Mouse (Mus musculus) forebrain, embryonic 13.5 days (tissue): ENCODE results near the gene Phkb. TPM values are rescaled to one million over a fixed set of nuclear protein-coding genes. Genes with fewer than 3 reads are reported as not detected.
"Not testable (repeated sequence)": the region's sequence is repeated elsewhere in the genome, so short reads cannot be mapped to it uniquely, and the experiment has no call there.

ENCODE experiments used
- ATAC-seq: fragments of 200-750 bp; cut with Nextera tagmentation; 2 replicates; pipeline ENCODE4 v1.8.0; 2017
- H3K27ac ChIP-seq: fragments of 300-500 bp; sonication (generic); 2 replicates; pipeline ENCODE4 v1.5.1; 2015; ENCODE audit warnings: inconsistent platforms, mild to moderate bottlenecking, moderate library complexity
- H3K27me3 ChIP-seq: fragments of 300-500 bp; sonication (generic); 2 replicates; pipeline ENCODE4 v1.6.1; 2015; ENCODE audit warnings: mild to moderate bottlenecking, inconsistent platforms
- H3K36me3 ChIP-seq: fragments of 300-500 bp; sonication (generic); 2 replicates; pipeline ENCODE4 v1.6.1; 2015; ENCODE audit warnings: mild to moderate bottlenecking, inconsistent platforms; ENCODE audit not compliant: poor library complexity, severe bottlenecking
- H3K4me1 ChIP-seq: fragments of 300-500 bp; sonication (generic); 2 replicates; pipeline ENCODE4 v1.6.1; 2015; ENCODE audit warnings: inconsistent platforms
- H3K4me2 ChIP-seq: fragments of 300-500 bp; sonication (generic); 2 replicates; pipeline ENCODE4 v1.6.1; 2015; ENCODE audit warnings: inconsistent platforms, mild to moderate bottlenecking, moderate library complexity
- H3K4me3 ChIP-seq: fragments of 300-500 bp; sonication (generic); 2 replicates; pipeline ENCODE4 v1.5.1; 2015; ENCODE audit warnings: mild to moderate bottlenecking, inconsistent platforms
- H3K9ac ChIP-seq: fragments of 300-500 bp; sonication (generic); 2 replicates; pipeline ENCODE4 v1.6.1; 2015; ENCODE audit warnings: mild to moderate bottlenecking, inconsistent platforms
- H3K9me3 ChIP-seq: fragments of 300-500 bp; sonication (generic); replicated peaks from 2 replicates; pipeline ENCODE4 v1.6.1; 2016; ENCODE audit warnings: inconsistent platforms
- WGBS: fragments of 180-500 bp; shearing (Covaris S2); methylation state at CpG from one replicate; pipeline ENCODE4 v1.1.7; 2015; 5-methylcytosine and 5-hydroxymethylcytosine counted together
- polyA plus RNA-seq: library from polyadenylated mRNA; unstranded; fragments of >200 nt; fragmentation: Nextera tagmentation; extraction: Ambion mirVana; gene quantifications from 2 replicates; pipeline ENCODE4 v1.2.1, GENCODE M21; 2015

The Phkb gene
- 31.9 and 38.8 TPM in 2 replicates for polyA plus RNA-seq

- WGBS: under 1% methylated on average over 54 of the region's 54 CpGs
- H3K4me2 ChIP-seq: peak within 1 kb of the TSS; percentile 83
- H3K9ac ChIP-seq: peak within 1 kb of the TSS; percentile 94
- no peaks in the 10 kb centered on the region for H3K27me3 ChIP-seq
- no peaks in the 10 kb centered on the region for H3K9me3 ChIP-seq
- peaks cover 8% of the 10 kb centered on the region; the same call in 1 of the 2 replicates for H3K36me3 ChIP-seq
- H3K4me1 ChIP-seq: peaks cover 18% of the 10 kb centered on the region
- ATAC-seq: peak; percentile 99
- H3K4me3 ChIP-seq: peak within 1 kb of the TSS; percentile 84
- peak within 1 kb of the TSS; percentile 94 for H3K27ac ChIP-seq
These were observed at the start of gene Phkb, which contains the start of gene Itfg1 for GRCm38 (mm10) chr8:85840657-85841488. TSS of gene Phkb (plus strand) at chr8:85840959. TSS of gene Itfg1 (minus strand) at chr8:85840921.

GRCm38 (mm10) chr8:85796392-85796791 is 44.4 kb upstream of the Phkb start:
- H3K9ac ChIP-seq, H3K4me1 ChIP-seq, H3K27me3 ChIP-seq, H3K4me2 ChIP-seq, ATAC-seq, H3K4me3 ChIP-seq, H3K27ac ChIP-seq, H3K9me3 ChIP-seq: not testable (repeated sequence)
- H3K36me3 ChIP-seq: peaks cover 16% of the 10 kb centered on the region
- WGBS: 100% methylated on average over 1 of the region's 1 CpGs

DNA sequence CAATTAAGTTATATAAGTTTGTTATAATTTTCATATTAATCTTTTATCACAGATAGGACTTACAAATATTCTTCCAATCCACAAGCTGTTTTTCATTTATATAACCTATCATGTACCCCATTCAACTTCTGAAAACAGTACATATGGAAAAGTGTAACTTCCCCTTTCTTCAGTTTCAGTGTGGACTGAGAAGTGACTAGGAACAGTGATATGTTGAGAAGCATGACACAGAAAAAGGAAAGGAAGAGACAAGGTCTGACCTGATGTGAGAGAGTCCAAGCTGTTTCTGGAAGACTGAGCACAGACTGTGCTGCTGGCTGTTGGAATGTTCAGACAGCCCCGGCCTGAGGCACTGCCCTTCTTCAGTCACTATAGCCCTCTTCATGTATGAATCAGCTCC is 40.6 kb upstream of the Phkb start:
- H3K9ac ChIP-seq: no peak overlapping the region
- no peak for ATAC-seq
- no peak overlapping the region for H3K4me3 ChIP-seq
- H3K4me2 ChIP-seq: no peak overlapping the region
- no peaks in the 10 kb centered on the region for H3K27me3 ChIP-seq
- 95% methylated on average over 1 of the region's 1 CpGs for WGBS
- H3K27ac ChIP-seq: no peak overlapping the region
- H3K4me1 ChIP-seq: no peaks in the 10 kb centered on the region
- peaks cover 11% of the 10 kb centered on the region for H3K36me3 ChIP-seq
- H3K9me3 ChIP-seq: no peaks in the 10 kb centered on the region

GRCm38 (mm10) chr8:85801408-85801807 is 39.4 kb upstream of the Phkb start:
- Histone ChIP-seq H3K9ac (no peak overlapping the region), H3K27me3 (no peaks in the 10 kb centered on the region), H3K36me3 (peaks cover 11% of the 10 kb centered on the region), H3K9me3 (no peaks in the 10 kb centered on the region), H3K4me3 (no peak overlapping the region), H3K4me2 (no peak overlapping the region), H3K4me1 (no peaks in the 10 kb centered on the region), H3K27ac (no peak overlapping the region)
- ATAC-seq: no peak
- WGBS: 84% methylated on average over 1 of the region's 1 CpGs

DNA sequence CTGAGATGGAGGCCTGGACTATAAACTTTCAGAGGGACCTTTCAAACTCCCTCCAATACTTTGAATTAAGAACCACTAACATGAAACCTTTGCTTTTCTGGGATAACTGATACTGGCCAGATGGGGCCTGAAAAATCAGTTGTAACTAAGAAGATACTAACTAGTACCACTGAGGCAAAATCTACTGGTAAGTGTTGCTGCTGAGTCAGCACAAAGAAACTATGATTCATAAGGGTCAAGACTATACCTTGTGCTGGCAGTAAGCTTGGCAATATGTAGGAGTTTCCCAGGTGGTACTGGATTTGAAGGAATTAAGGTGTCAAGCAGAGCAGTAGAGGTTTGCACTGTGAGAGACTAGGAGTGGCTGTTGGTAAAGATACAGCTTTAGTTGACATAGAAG is 27.1 kb upstream of the Phkb start:
- no peak for ATAC-seq
- Histone ChIP-seq H3K27ac (no peak overlapping the region), H3K4me3 (no peak overlapping the region), H3K36me3 (peaks cover 16% of the 10 kb centered on the region), H3K4me1 (no peaks in the 10 kb centered on the region), H3K9ac (no peak overlapping the region), H3K4me2 (no peak overlapping the region), H3K9me3 (0 out of 2 replicates have a peak, but pooled peaks cover 7% of the 10 kb centered on the region), H3K27me3 (no peaks in the 10 kb centered on the region)

DNA sequence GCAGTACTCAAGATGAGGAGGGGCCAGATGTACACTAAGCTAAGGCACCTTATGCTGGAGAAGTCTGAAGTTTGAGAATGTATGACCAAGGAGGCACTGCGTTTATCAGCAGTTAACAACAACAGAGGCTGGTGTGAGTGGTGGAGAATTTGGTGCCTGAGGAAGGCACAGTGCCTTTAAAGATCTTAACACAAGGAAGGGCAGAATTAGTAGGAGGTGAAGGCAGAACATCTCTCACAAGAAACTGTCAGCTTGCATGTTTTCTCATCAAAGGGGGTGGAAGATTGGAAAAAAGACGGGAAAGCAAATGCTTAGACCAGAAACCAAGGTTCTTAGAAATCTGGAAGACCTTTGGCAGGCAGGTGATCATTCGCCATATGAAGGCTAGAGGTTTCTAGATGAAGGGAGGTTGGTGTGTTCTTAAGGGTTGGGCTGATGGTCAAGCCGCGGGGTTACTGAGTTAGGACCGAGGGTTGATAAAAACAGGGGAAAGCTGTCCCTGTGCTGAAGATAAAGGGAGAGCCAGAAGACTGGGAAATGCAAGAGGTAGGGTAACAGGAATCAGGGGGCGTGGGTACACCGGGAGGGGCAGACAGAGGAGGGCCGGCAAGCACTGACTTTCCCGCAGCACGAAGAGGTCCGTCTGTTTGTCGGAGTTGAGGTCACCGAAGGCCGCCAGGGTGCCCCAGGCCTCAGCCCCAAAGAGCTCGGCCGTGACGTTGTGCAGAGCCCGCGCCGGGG is 673 bp upstream of the Phkb start:
- Histone ChIP-seq H3K4me1 (peaks cover 18% of the 10 kb centered on the region), H3K36me3 (peaks cover 13% of the 10 kb centered on the region; the same call in 1 of the 2 replicates), H3K4me3 (peak overlapping the region; percentile 84), H3K9me3 (no peaks in the 10 kb centered on the region), H3K27ac (peak overlapping the region; percentile 94), H3K4me2 (peak overlapping the region; percentile 83), H3K27me3 (no peaks in the 10 kb centered on the region), H3K9ac (peak overlapping the region; percentile 94)
- ATAC-seq: no peak
- WGBS: 2% methylated on average over 21 of the region's 21 CpGs

GRCm38 (mm10) chr8:85841489-85841795 is 683 bp downstream of the Phkb start:
- Histone ChIP-seq H3K4me2 (peak overlapping the region; percentile 83), H3K4me3 (peak overlapping the region; percentile 84), H3K27ac (no peak overlapping the region), H3K9ac (peak overlapping the region; percentile 94), H3K9me3 (no peaks in the 10 kb centered on the region), H3K36me3 (0 out of 2 replicates have a peak, but pooled peaks cover 7% of the 10 kb centered on the region), H3K27me3 (no peaks in the 10 kb centered on the region), H3K4me1 (peaks cover 18% of the 10 kb centered on the region)
- WGBS: 19% methylated on average over 4 of the region's 4 CpGs
- ATAC-seq: no peak

DNA sequence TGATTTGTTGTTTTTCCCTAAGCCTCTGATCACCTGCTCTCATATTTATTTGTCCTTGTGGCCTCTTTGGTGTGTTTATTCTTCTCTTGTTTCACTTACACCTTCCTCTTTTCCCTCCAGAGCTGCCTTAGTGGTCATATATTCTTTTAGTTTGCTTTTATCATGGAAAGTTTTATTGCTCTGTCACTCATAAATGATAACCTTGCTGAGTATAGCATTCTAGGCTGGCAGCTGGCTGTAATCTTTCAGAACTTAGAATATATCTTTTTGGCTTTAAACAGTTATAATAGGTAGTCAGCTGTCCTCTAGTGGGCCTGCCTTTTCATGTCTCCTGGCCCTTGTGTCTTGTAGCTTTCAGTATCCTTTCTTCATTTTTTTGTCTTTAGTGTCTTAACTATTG is 5.1 kb downstream of the Phkb start:
- H3K4me2 ChIP-seq: no peak overlapping the region
- H3K9me3 ChIP-seq: no peaks in the 10 kb centered on the region
- H3K27me3 ChIP-seq: no peaks in the 10 kb centered on the region
- no peak overlapping the region for H3K9ac ChIP-seq
- H3K4me3 ChIP-seq: no peak overlapping the region
- peaks cover 5% of the 10 kb centered on the region; the same call in 1 of the 2 replicates for H3K4me1 ChIP-seq
- no peak overlapping the region for H3K27ac ChIP-seq
- ATAC-seq: no peak
- H3K36me3 ChIP-seq: no peaks in the 10 kb centered on the region

GRCm38 (mm10) chr8:85854220-85855123 is 13.7 kb downstream of the Phkb start:
- Histone ChIP-seq H3K27me3 (no peaks in the 10 kb centered on the region), H3K4me3 (no peak overlapping the region), H3K36me3 (peaks cover 9% of the 10 kb centered on the region; the same call in 1 of the 2 replicates), H3K27ac (no peak overlapping the region), H3K4me1 (no peaks in the 10 kb centered on the region), H3K4me2 (no peak overlapping the region), H3K9me3 (no peaks in the 10 kb centered on the region), H3K9ac (no peak overlapping the region)
- no peak for ATAC-seq
- WGBS: 92% methylated on average over 19 of the region's 19 CpGs

- H3K9ac ChIP-seq, H3K9me3 ChIP-seq, H3K27me3 ChIP-seq, ATAC-seq, H3K36me3 ChIP-seq, H3K4me3 ChIP-seq, H3K4me1 ChIP-seq, H3K27ac ChIP-seq, H3K4me2 ChIP-seq: not testable (repeated sequence)
- 42% methylated on average over 11 of the region's 11 CpGs for WGBS
These were observed 16.6 kb downstream of the Phkb start for GRCm38 (mm10) chr8:85857227-85857896.

GRCm38 (mm10) chr8:85860612-85861011 is 19.9 kb downstream of the Phkb start:
- Histone ChIP-seq H3K4me2 (no peak overlapping the region), H3K27ac (no peak overlapping the region), H3K4me3 (no peak overlapping the region), H3K9me3 (no peaks in the 10 kb centered on the region), H3K9ac (no peak overlapping the region), H3K36me3 (no peaks in the 10 kb centered on the region), H3K4me1 (no peaks in the 10 kb centered on the region), H3K27me3 (no peaks in the 10 kb centered on the region)
- WGBS: 87% methylated on average over 5 of the region's 5 CpGs
- no peak for ATAC-seq
